ENCODE assay signal across 14 mouse cellular contexts in the genomic region with DNA sequence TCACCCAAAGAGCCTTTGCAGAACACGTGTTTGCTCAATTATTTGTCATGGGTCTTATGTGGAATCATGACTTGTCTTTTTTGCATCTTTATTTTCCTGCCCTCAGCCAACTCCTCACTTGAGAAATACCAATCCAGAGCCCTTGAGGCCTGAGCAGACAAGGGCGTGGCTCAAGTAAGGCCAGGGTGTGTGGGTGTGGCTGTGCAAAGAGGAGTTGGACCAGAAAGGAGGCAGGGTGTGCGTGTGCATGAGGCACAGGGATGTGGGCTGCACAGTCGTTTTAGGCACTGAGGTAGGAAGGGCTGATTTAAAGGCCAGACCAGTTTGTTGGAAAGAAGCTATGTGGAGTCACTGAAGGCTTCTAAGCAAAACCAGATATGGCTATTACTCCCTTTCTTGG.
DNase-seq lines count a peak whose midpoint lies in the region; ATAC-seq and TF ChIP-seq lines count a peak whose summit lies in the region.
"Had no signal": no experiment of that assay in that cellular context is flagged by ENCODE, and none has a peak within 500 bp of the region (broad histone marks: within the 10 kb centered on the region; RNA-seq: fewer than 3 reads in every experiment).

No protein-coding gene starts in this region.

- H3K4me1 ChIP-seq in forebrain, embryonic 14.5 days (ENCODE audit: control insufficient read depth, insufficient read depth, low read length): no peaks in the 10 kb centered on the region
- no peaks in the 10 kb centered on the region for H3K4me1 ChIP-seq in forebrain, postnatal 0 days (ENCODE audit: insufficient read depth)
- H3K4me1 ChIP-seq in hindbrain, postnatal 0 days (ENCODE audit: insufficient read depth, low read length): no peaks in the 10 kb centered on the region
- H3K4me1 ChIP-seq: heart, embryonic 12.5 days; hindbrain, embryonic 15.5 days had no signal

- H3K36me3 ChIP-seq in forebrain, embryonic 14.5 days (ENCODE audit: control insufficient read depth, insufficient read depth, low read length): no peaks in the 10 kb centered on the region
- no peaks in the 10 kb centered on the region for H3K36me3 ChIP-seq in forebrain, postnatal 0 days (ENCODE audit: insufficient read depth)
- H3K36me3 ChIP-seq in hindbrain, postnatal 0 days (ENCODE audit: insufficient read depth, low read length): no peaks in the 10 kb centered on the region
- H3K36me3 ChIP-seq: heart, embryonic 12.5 days; hindbrain, embryonic 15.5 days had no signal

- no peak for DNase-seq in forebrain, embryonic 14.5 days (ENCODE audit: low spot score)
- no peak for DNase-seq in forebrain, postnatal 0 days
- DNase-seq in 3T3-L1 (ENCODE audit: low read depth, low spot score): peak; percentile 12
- peak; percentile 19 for DNase-seq in c-Kit-positive CD71-positive TER-119-negative erythroid progenitor cells, embryonic 14.5 days (ENCODE audit: low read depth)
- no peak for DNase-seq in hindbrain, postnatal 0 days (ENCODE audit: low spot score)
- DNase-seq in kidney, postnatal 4 days: no peak
- no peak for DNase-seq in kidney, adult 11 months
- no peak for DNase-seq in testis, postnatal 14 days (ENCODE audit: low spot score)
- DNase-seq: cerebellum, adult 9-10 months; gastrocnemius, postnatal 36 days; kidney, adult 9 months; lung, adult 2 months had no signal

- TF ChIP-seq CTCF in forebrain, postnatal 0 days (IDR thresholded peaks at IDR 0.05; ENCODE audit: low read depth): no peak
- TF ChIP-seq CTCF in hindbrain, postnatal 0 days (IDR thresholded peaks at IDR 0.05; ENCODE audit: low read depth): no peak

- no peak overlapping the region for H3K4me2 ChIP-seq in forebrain, embryonic 14.5 days (ENCODE audit: low read length)
- H3K4me2 ChIP-seq in forebrain, postnatal 0 days (ENCODE audit: low read depth): no peak overlapping the region
- H3K4me2 ChIP-seq in hindbrain, postnatal 0 days (ENCODE audit: low read depth, low read length): no peak overlapping the region
- H3K4me2 ChIP-seq: heart, embryonic 12.5 days; hindbrain, embryonic 15.5 days had no signal

- ATAC-seq in forebrain, embryonic 14.5 days: peak; percentile 63
- ATAC-seq in forebrain, postnatal 0 days: no peak
- ATAC-seq in hindbrain, postnatal 0 days: peak; percentile 35; the same call in 1 of the 2 replicates

- no peaks in the 10 kb centered on the region for H3K27me3 ChIP-seq in forebrain, embryonic 14.5 days (replicated peaks; ENCODE audit: control insufficient read depth, insufficient read depth, low read length)
- H3K27me3 ChIP-seq in forebrain, postnatal 0 days (ENCODE audit: insufficient read depth, low read length): no peaks in the 10 kb centered on the region
- H3K27me3 ChIP-seq in hindbrain, postnatal 0 days (ENCODE audit: insufficient read depth, low read length): no peaks in the 10 kb centered on the region
- H3K27me3 ChIP-seq: heart, embryonic 12.5 days; hindbrain, embryonic 15.5 days had no signal

- H3K27ac ChIP-seq in forebrain, embryonic 14.5 days (ENCODE audit: low read depth, low read length): peak overlapping the region; percentile 41; the same call in 1 of the 2 replicates
- no peak overlapping the region for H3K27ac ChIP-seq in forebrain, postnatal 0 days (ENCODE audit: low read depth, low read length)
- no peak overlapping the region for H3K27ac ChIP-seq in hindbrain, postnatal 0 days
- H3K27ac ChIP-seq: hindbrain, embryonic 15.5 days had no signal

- 63% methylated on average over 4 of the region's 4 CpGs for WGBS in forebrain, embryonic 14.5 days
- WGBS in forebrain, postnatal 0 days: 62% methylated on average over 4 of the region's 4 CpGs
- WGBS in hindbrain, postnatal 0 days: 45% methylated on average over 4 of the region's 4 CpGs

- H3K4me3 ChIP-seq in forebrain, embryonic 14.5 days (ENCODE audit: low read depth, low read length): no peak overlapping the region
- no peak overlapping the region for H3K4me3 ChIP-seq in forebrain, postnatal 0 days (ENCODE audit: low read depth, low read length)
- H3K4me3 ChIP-seq in hindbrain, postnatal 0 days (ENCODE audit: low read length): no peak overlapping the region
- H3K4me3 ChIP-seq: heart, embryonic 12.5 days; hindbrain, embryonic 15.5 days had no signal

- H3K9ac ChIP-seq in forebrain, embryonic 14.5 days (ENCODE audit: low read length): no peak overlapping the region
- no peak overlapping the region for H3K9ac ChIP-seq in forebrain, postnatal 0 days
- H3K9ac ChIP-seq in hindbrain, postnatal 0 days (replicated peaks; ENCODE audit: low read length): no peak overlapping the region
- H3K9ac ChIP-seq: heart, embryonic 12.5 days; hindbrain, embryonic 15.5 days had no signal

- H3K9me3 ChIP-seq in forebrain, embryonic 14.5 days (replicated peaks; ENCODE audit: control insufficient read depth, low read length): no peaks in the 10 kb centered on the region
- H3K9me3 ChIP-seq in forebrain, postnatal 0 days (ENCODE audit: low read length): no peaks in the 10 kb centered on the region
- no peaks in the 10 kb centered on the region for H3K9me3 ChIP-seq in hindbrain, postnatal 0 days (ENCODE audit: low read length)
- H3K9me3 ChIP-seq: hindbrain, embryonic 15.5 days had no signal

Comparison
In these comparisons a context has a peak if more than half of its experiments do, and no peak if none do; other contexts are left out.
1. DNase-seq: peak in 3T3-L1 (single experiment) and c-Kit-positive CD71-positive TER-119-negative erythroid progenitor cells, embryonic 14.5 days (single experiment); none in forebrain, embryonic 14.5 days (single experiment), forebrain, postnatal 0 days (single experiment), hindbrain, postnatal 0 days (single experiment), kidney, postnatal 4 days (0 of 2), kidney, adult 11 months (single experiment) and testis, postnatal 14 days (single experiment).